Mouse (Mus musculus) urinary bladder, postnatal 14 days (tissue): Measurements from ENCODE around the gene Chchd2.
"Not testable (repeated sequence)": the region's sequence is repeated elsewhere in the genome, so short reads cannot be mapped to it uniquely, and the experiment has no call there.

ENCODE experiments used
- DNase-seq: peaks from one replicate; pipeline ENCODE4 v3.0.0; 2021; ENCODE audit warnings: low spot score

The Chchd2 gene

GRCm38 (mm10) chr5:129886911-129887636 is at the start of gene Chchd2:
Gene Chchd2 (minus strand): TSS chr5:129887470.
- peak; percentile 92 for DNase-seq

GRCm38 (mm10) chr5:129936941-129937340 is 49.7 kb upstream of the Chchd2 start:
- DNase-seq: no peak

- peak; percentile 20 for DNase-seq
Observed at GRCm38 (mm10) chr5:129929924-129930855, 42.9 kb upstream of the Chchd2 start.

GRCm38 (mm10) chr5:129925933-129926332 is 38.7 kb upstream of the Chchd2 start:
- no peak for DNase-seq

GRCm38 (mm10) chr5:129924820-129925452 is 37.7 kb upstream of the Chchd2 start:
- DNase-seq: no peak

- DNase-seq: no peak
Observed at GRCm38 (mm10) chr5:129921972-129922371, 34.7 kb upstream of the Chchd2 start.

GRCm38 (mm10) chr5:129919320-129919719 is 32.0 kb upstream of the Chchd2 start:
- no peak for DNase-seq

GRCm38 (mm10) chr5:129918752-129919151 is 31.5 kb upstream of the Chchd2 start:
- DNase-seq: no peak

GRCm38 (mm10) chr5:129918065-129918651 is 30.9 kb upstream of the Chchd2 start:
- DNase-seq: no peak

- DNase-seq: not testable (repeated sequence)
Observed at GRCm38 (mm10) chr5:129915491-129915890, 28.2 kb upstream of the Chchd2 start.

GRCm38 (mm10) chr5:129914024-129914423 is 26.8 kb upstream of the Chchd2 start:
- DNase-seq: no peak

- DNase-seq: no peak
Observed at GRCm38 (mm10) chr5:129909591-129909990, 22.3 kb upstream of the Chchd2 start.

GRCm38 (mm10) chr5:129909147-129909546 is 21.9 kb upstream of the Chchd2 start:
- DNase-seq: no peak

- DNase-seq: peak; percentile 94
Observed at GRCm38 (mm10) chr5:129908242-129908965, 21.1 kb upstream of the Chchd2 start, which contains the start of gene Nupr1l. Gene Nupr1l (plus strand): TSS chr5:129908540.

- DNase-seq: no peak
Observed at GRCm38 (mm10) chr5:129907775-129908174, 20.5 kb upstream of the Chchd2 start.

- no peak for DNase-seq
Observed at GRCm38 (mm10) chr5:129898449-129898848, 11.2 kb upstream of the Chchd2 start, which contains the start of gene Phkg1. Gene Phkg1 (minus strand): TSS chr5:129898549.

- peak; percentile 87 for DNase-seq
Observed at GRCm38 (mm10) chr5:129895198-129896088, 8.2 kb upstream of the Chchd2 start, which contains the start of gene Zbed5. Gene Zbed5 (plus strand): TSS chr5:129895723.

GRCm38 (mm10) chr5:129890390-129890789 is 3.1 kb upstream of the Chchd2 start:
- DNase-seq: not testable (repeated sequence)

- no peak for DNase-seq
Observed at GRCm38 (mm10) chr5:129886271-129886670, 999 bp downstream of the Chchd2 start.

GRCm38 (mm10) chr5:129879888-129880287 is 7.4 kb downstream of the Chchd2 start:
- no peak for DNase-seq
